Mouse (Mus musculus) layer of hippocampus, adult 11-12 months (tissue): ENCODE measurements around the gene Prss12.

ENCODE experiments used
- DNase-seq: peaks from one replicate; pipeline ENCODE4 v3.0.0; 2022; ENCODE audit warnings: low spot score

Gene Prss12

GRCm38 (mm10) chr3:123527806-123528507 lies 81.2 kb downstream of the Prss12 start:
- DNase-seq, result no peak

DNA sequence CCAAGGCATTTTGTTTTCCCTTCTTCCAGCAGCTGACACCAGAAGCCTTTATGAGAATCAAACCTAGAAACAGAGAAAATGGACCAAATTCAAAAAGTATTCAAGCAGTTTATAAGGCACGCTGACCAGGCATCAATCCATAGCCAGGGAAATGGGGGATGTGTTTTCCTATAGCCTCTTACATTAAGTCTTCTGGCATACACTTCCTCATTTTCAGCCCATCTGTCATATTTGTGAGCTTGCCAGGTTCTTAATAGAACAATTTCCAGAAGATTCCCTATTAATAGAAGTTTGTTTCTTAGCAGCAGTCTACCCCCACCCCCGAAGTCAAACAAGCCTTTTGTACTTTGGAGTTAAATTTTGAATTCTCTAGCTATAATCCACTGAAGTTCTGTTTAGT lies 84.4 kb downstream of the Prss12 start:
- no peak for DNase-seq

DNA sequence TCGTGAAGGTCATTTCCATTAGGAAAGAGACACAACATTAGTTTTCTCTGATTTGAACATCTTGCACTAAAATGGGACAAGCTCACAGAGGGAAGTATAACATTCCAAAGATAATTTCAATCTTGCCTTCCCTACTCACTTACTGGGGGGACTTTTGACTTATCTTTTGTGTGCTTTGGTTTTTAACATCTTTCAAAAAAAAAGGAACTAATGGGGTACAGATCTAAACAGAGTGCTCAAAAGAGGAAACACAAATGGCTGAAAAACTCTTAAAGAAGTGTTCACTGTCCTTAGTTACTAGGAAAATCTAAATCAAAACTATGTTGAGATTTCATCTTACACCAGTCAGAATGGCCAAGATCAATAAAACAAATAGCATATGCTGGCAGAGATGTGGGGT lies 90.6 kb downstream of the Prss12 start:
- no peak for DNase-seq

- no peak for DNase-seq
Observed at GRCm38 (mm10) chr3:123543585-123544304, 97.0 kb downstream of the Prss12 start.

GRCm38 (mm10) chr3:123550487-123550886 lies 103.8 kb downstream of the Prss12 start:
- no peak for DNase-seq

GRCm38 (mm10) chr3:123553872-123554271 lies 107.2 kb downstream of the Prss12 start:
- no peak for DNase-seq

GRCm38 (mm10) chr3:123555254-123555865 lies 108.6 kb downstream of the Prss12 start:
- DNase-seq, result no peak
